ENCODE assay signal across 12 mouse cellular contexts in genomic region chr5:32104119-32104990, GRCm38 (mm10). TPM values are rescaled to one million over a fixed set of nuclear protein-coding genes. Genes with fewer than 3 reads are reported as not detected.
DNase-seq lines count a peak whose midpoint lies in the region; ATAC-seq lines count a peak whose summit lies in the region.
"Had no signal": no experiment of that assay in that cellular context is flagged by ENCODE, and none has a peak within 500 bp of the region (broad histone marks: within the 10 kb centered on the region; RNA-seq: fewer than 3 reads in every experiment).

No protein-coding gene starts in this region.

- no peak overlapping the region for H3K4me2 ChIP-seq in kidney, embryonic 15.5 days
- H3K4me2 ChIP-seq: liver, embryonic 11.5 days had no signal

- H3K9me3 ChIP-seq in kidney, embryonic 15.5 days (replicated peaks) = no peaks in the 10 kb centered on the region

- 85% methylated on average over 12 of the region's 12 CpGs for WGBS in kidney, embryonic 15.5 days

- peak; percentile 79 for ATAC-seq in neutrophil, adult 5-6 weeks (ENCODE audit: extremely low read depth, insufficient number of reproducible peaks, low FRiP score, poor library complexity, severe bottlenecking)
- no peak for ATAC-seq in kidney, embryonic 15.5 days (replicated peaks; ENCODE audit: low FRiP score)
- ATAC-seq: midbrain, embryonic 16.5 days; Patski had no signal

- H3K27me3 ChIP-seq in kidney, embryonic 15.5 days = no peaks in the 10 kb centered on the region; the same call in 1 of the 2 replicates
- H3K27me3 ChIP-seq: Patski had no signal

- peak; percentile 35 for DNase-seq in A20 (ENCODE audit: low read depth, low spot score)
- DNase-seq in CD8-positive naive resting alpha-beta T cell, adult 2 months (ENCODE audit: low read depth in 2 of 2, low spot score in 2 of 2) = peak; percentile 70 to 79
- peak; percentile 35 to 67 for DNase-seq in cerebellum, postnatal 14 days
- no peak for DNase-seq in adrenal gland, postnatal 14 days
- DNase-seq in adrenal gland, postnatal 36 days = no peak
- DNase-seq: gastrocnemius, postnatal 10 days; heart, postnatal 4 days had no signal

- H3K27ac ChIP-seq in kidney, embryonic 15.5 days = no peak overlapping the region

- no peak overlapping the region for H3K4me3 ChIP-seq in kidney, embryonic 15.5 days (replicated peaks)

- no peak overlapping the region for H3K9ac ChIP-seq in kidney, embryonic 15.5 days

- H3K36me3 ChIP-seq in kidney, embryonic 15.5 days = no peaks in the 10 kb centered on the region

- H3K4me1 ChIP-seq in kidney, embryonic 15.5 days = peaks cover 14% of the 10 kb centered on the region

RNA-seq across cellular contexts. Expression of gene Fosl2, which starts 31.2 kb away (rescaled TPM):
- total RNA-seq in neutrophil, adult 5-6 weeks (2017) = 133 and 140 TPM in 2 replicates
- total RNA-seq in adrenal gland, postnatal 14 days (2021) = 206 and 280 TPM in 2 replicates
- 100 to 1,000 TPM; 450 to 501 TPM for total RNA-seq in adrenal gland, postnatal 36 days (2021)
- polyA plus RNA-seq in kidney, embryonic 15.5 days (2015; fragmentation: Nextera tagmentation; extraction: Ambion mirVana) = 5.4 and 6.2 TPM in 2 replicates

Comparison
In these comparisons a context has a peak if more than half of its experiments do, and no peak if none do; other contexts are left out.
1. DNase-seq: peak in A20 (single experiment), CD8-positive naive resting alpha-beta T cell, adult 2 months (2 of 2) and cerebellum, postnatal 14 days (2 of 2); none in adrenal gland, postnatal 14 days (single experiment) and adrenal gland, postnatal 36 days (0 of 2).